Mouse (Mus musculus): Measurements from ENCODE around the gene Zbtb6. TPM values are rescaled to one million over a fixed set of nuclear protein-coding genes. Genes with fewer than 3 reads are reported as not detected.
A peak's percentile ranks its signal among the peaks of the same experiment; 100 is the strongest.

The Zbtb6 gene
- total and polyA plus RNA-seq, 3 experiments, result 5.3 to 8.7 TPM; not detected in 1

- peak; percentile 67 for TF ChIP-seq TBP (IDR thresholded peaks at IDR 0.05; ENCODE audit: low read depth, low read length)
- no peak for TF ChIP-seq UBTF (IDR thresholded peaks at IDR 0.05; ENCODE audit: borderline replicate concordance, insufficient read depth, low read depth, low read length)
- peak; percentile 65 for TF ChIP-seq MXI1 (IDR thresholded peaks at IDR 0.05; ENCODE audit: low read depth, low read length)
- peak; percentile 85 for TF ChIP-seq CHD2 (IDR thresholded peaks at IDR 0.05; ENCODE audit: low read length)
- TF ChIP-seq NELFE (IDR thresholded peaks at IDR 0.05; ENCODE audit: low read depth, low read length), result peak; percentile 64; the same call in 1 of the 2 replicates
- peak; percentile 48; the same call in 1 of the 2 replicates for TF ChIP-seq ETS1 (IDR thresholded peaks at IDR 0.05; ENCODE audit: low read depth, low read length)
Observed at GRCm38 (mm10) chr2:37442611-37443591, at the start of gene Zbtb6, which contains the start of the genes Zbtb26 and Rabgap1 (continued).

DNA sequence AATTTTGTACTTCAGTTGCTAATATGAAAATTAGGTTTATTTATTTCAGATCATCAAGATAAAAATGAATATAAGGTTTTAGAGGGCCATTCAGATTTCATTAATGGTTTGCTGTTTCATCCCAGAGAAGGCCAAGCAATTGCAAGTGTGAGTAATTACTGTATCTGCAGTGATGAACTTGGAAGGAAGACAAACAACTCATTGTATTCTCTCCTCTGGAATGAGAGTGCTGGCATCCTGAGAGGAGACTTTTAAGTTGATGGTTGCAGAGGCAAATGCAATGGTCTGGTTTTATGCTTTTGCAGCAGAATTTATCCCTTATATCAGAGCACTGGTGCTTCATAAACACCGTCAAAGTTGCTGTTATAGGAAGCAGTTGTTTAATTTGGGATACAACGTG lies 46.0 kb upstream of the Zbtb6 start:
- H3K79me2 ChIP-seq (ENCODE audit: control insufficient read depth, insufficient read depth, low read length, poor library complexity), result no peaks in the 10 kb centered on the region
- DNase-seq (ENCODE audit: low read depth, low spot score), result no peak
- no peak overlapping the region for H3K4me3 ChIP-seq (ENCODE audit: control insufficient read depth in 1 of 2, insufficient read depth in 1 of 2, low read depth in 2 of 2, low read length in 2 of 2)
- no peak overlapping the region for H3K27ac ChIP-seq (ENCODE audit: control insufficient read depth, low read depth, low read length)
- H3K9me3 ChIP-seq (replicated peaks; ENCODE audit: insufficient read depth, low read length), result no peaks in the 10 kb centered on the region
- H3K9ac ChIP-seq (ENCODE audit: control insufficient read depth, low read depth, low read length, poor library complexity, severe bottlenecking), result no peak overlapping the region
- H3K36me3 ChIP-seq (ENCODE audit: control insufficient read depth in 1 of 2, insufficient read depth in 2 of 2, low read length in 2 of 2), result peaks cover 6 to 8% of the 10 kb centered on the region in 2 experiments
- H3K27me3 ChIP-seq (ENCODE audit: control insufficient read depth in 1 of 2, insufficient read depth in 2 of 2, low read length in 2 of 2), result no peaks in the 10 kb centered on the region
- H3K4me1 ChIP-seq (ENCODE audit: control insufficient read depth in 1 of 2, insufficient read depth in 2 of 2, low read length in 2 of 2), result peaks cover 0 to 6% of the 10 kb centered on the region in 2 experiments; a peak in 2 of 4 replicates
- TF ChIP-seq ZKSCAN1 (IDR thresholded peaks at IDR 0.05; ENCODE audit: low read depth, low read length) (no peak), EP300 (IDR thresholded peaks at IDR 0.05; ENCODE audit: low read depth in 1 of 2, low read length in 2 of 2) (no peak), POLR2AphosphoS5 (IDR thresholded peaks at IDR 0.05; ENCODE audit: borderline replicate concordance, low read depth, low read length) (no peak)

GRCm38 (mm10) chr2:37486408-37486807 lies 43.4 kb upstream of the Zbtb6 start:
- Histone ChIP-seq H3K9me3 (replicated peaks; ENCODE audit: insufficient read depth, low read length) (no peaks in the 10 kb centered on the region), H3K4me3 (ENCODE audit: control insufficient read depth in 1 of 2, insufficient read depth in 1 of 2, low read depth in 2 of 2, low read length in 2 of 2) (no peak overlapping the region), H3K27me3 (ENCODE audit: control insufficient read depth in 1 of 2, insufficient read depth in 2 of 2, low read length in 2 of 2) (no peaks in the 10 kb centered on the region), H3K27ac (ENCODE audit: control insufficient read depth, low read depth, low read length) (no peak overlapping the region), H3K36me3 (ENCODE audit: control insufficient read depth in 1 of 2, insufficient read depth in 2 of 2, low read length in 2 of 2) (peaks cover 6 to 13% of the 10 kb centered on the region in 2 experiments), H3K4me1 (ENCODE audit: control insufficient read depth in 1 of 2, insufficient read depth in 2 of 2, low read length in 2 of 2) (peaks cover 5 to 6% of the 10 kb centered on the region in 2 experiments), H3K9ac (ENCODE audit: control insufficient read depth, low read depth, low read length, poor library complexity, severe bottlenecking) (no peak overlapping the region), H3K79me2 (ENCODE audit: control insufficient read depth, insufficient read depth, low read length, poor library complexity) (no peaks in the 10 kb centered on the region)
- DNase-seq (ENCODE audit: low read depth, low spot score), result no peak
- TF ChIP-seq E2F4 (IDR thresholded peaks at IDR 0.05; ENCODE audit: borderline replicate concordance, low read depth, low read length) (no peak), HCFC1 (IDR thresholded peaks at IDR 0.05; ENCODE audit: low read depth, low read length) (no peak), MAZ (IDR thresholded peaks at IDR 0.05; ENCODE audit: low read depth, low read length) (no peak), JUND (IDR thresholded peaks at IDR 0.05; ENCODE audit: low read depth, low read length) (no peak), GATA1 (IDR thresholded peaks at IDR 0.05; ENCODE audit: low read depth, low read length) (no peak), EP300 (IDR thresholded peaks at IDR 0.05; ENCODE audit: low read depth in 1 of 2, low read length in 2 of 2) (no peak), ZKSCAN1 (IDR thresholded peaks at IDR 0.05; ENCODE audit: low read depth, low read length) (no peak), ETS1 (IDR thresholded peaks at IDR 0.05; ENCODE audit: low read depth, low read length) (no peak), MAFK (IDR thresholded peaks at IDR 0.05; ENCODE audit: borderline replicate concordance, low read depth, low read length) (no peak), TBP (IDR thresholded peaks at IDR 0.05; ENCODE audit: low read depth, low read length) (no peak), CTCF (IDR thresholded peaks at IDR 0.05 in 2 of 3, conservative IDR thresholded peaks at IDR 0.05 in 1 of 3; ENCODE audit: control insufficient read depth in 1 of 3, insufficient read depth in 1 of 3, low read depth in 2 of 3, low read length in 3 of 3, poor library complexity in 1 of 3, severe bottlenecking in 1 of 3) (no peak), POLR2A (IDR thresholded peaks at IDR 0.05; ENCODE audit: control insufficient read depth in 1 of 2, insufficient read depth in 1 of 2, low read depth in 1 of 2, low read length in 2 of 2, poor library complexity in 1 of 2) (no peak), UBTF (IDR thresholded peaks at IDR 0.05; ENCODE audit: borderline replicate concordance, insufficient read depth, low read depth, low read length) (no peak), USF1 (IDR thresholded peaks at IDR 0.05; ENCODE audit: low read depth, low read length) (no peak), ELF1 (IDR thresholded peaks at IDR 0.05; ENCODE audit: low read depth, low read length) (no peak), NELFE (IDR thresholded peaks at IDR 0.05; ENCODE audit: low read depth, low read length) (no peak), USF2 (IDR thresholded peaks at IDR 0.05; ENCODE audit: borderline replicate concordance in 1 of 2, insufficient read depth in 1 of 2, low read depth in 1 of 2, low read length in 2 of 2) (no peak), KAT2A (conservative IDR thresholded peaks at IDR 0.05; ENCODE audit: low read depth, low read length) (no peak)
